Mouse (Mus musculus) layer of hippocampus, postnatal 36 days (tissue): ENCODE results near the gene Adgrf2. TPM values are rescaled to one million over a fixed set of nuclear protein-coding genes. Genes with fewer than 3 reads are reported as not detected.

Experiments used
- DNase-seq, 2 experiments: peaks; one replicate each; pipeline ENCODE4 v3.0.0; 2022
- total RNA-seq, 2 experiments: library from RNA; stranded (reverse); gene quantifications; 2 replicates each; pipeline ENCODE4 v1.2.3; 2021

The Adgrf2 gene
- under 1 TPM; 0.63 to 0.70 TPM for total RNA-seq

DNA sequence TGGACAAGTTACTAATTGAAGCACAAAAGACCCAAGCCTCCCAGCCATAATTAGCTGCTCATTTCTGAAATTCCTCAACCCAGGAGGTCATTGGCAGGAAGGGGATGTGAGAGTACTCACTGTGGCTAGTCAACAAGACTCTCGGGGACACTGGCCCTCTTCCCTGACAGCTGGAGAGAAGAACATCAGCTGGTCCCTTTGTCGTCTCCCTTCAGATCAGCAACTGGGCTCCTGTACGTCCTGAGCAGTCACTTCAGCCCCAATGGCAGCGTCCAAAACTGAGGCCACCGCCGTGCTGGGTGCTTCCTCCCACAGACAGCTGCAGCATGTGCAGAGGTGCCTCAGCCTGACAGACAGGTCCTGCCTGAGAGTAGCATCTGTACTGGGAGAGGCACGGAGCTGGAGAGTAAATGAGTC, at the start of gene Adgrf2:
Gene Adgrf2, minus strand, starts transcription at position 379 of the 417 bp plus-strand sequence.
- DNase-seq = no peak

DNA sequence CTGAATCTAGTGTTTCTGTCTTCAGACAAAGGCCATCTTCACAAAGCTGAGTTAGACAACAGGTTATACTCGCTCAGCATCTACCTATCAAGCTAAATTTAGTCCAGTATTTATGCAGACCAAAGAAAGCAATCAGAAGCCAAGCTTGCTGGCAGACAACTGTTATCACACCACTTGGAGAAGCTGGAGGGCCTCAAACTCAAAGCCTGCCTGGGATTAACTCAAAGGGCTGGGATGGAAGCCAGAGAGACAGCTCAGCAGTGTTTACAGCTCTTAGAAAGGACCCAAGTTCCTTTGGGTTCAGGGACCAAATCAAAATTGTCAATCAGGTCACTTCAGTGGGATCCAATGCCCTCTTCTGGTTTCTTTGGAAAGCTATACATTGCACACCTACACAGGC, 48.8 kb upstream of the Adgrf2 start:
- DNase-seq = no peak

DNA sequence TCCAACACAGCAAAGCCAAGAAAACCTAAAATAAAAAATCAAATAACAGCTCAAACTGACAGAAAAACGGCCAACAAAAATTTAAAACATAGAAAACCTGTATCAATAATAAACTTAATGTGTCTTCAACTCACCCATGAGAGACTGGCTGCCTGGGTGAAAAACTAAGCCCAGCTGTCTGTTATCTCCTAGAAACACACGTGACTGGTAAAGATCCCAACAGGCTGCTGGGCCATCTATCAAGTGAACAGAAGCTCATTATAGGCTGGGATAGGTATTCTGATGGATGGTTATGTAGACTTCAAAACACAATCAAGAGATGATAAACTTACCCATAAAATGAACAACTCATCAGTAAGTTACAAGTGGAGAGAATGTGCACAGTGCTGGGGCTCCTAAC, 47.7 kb upstream of the Adgrf2 start:
- DNase-seq = no peak

DNA sequence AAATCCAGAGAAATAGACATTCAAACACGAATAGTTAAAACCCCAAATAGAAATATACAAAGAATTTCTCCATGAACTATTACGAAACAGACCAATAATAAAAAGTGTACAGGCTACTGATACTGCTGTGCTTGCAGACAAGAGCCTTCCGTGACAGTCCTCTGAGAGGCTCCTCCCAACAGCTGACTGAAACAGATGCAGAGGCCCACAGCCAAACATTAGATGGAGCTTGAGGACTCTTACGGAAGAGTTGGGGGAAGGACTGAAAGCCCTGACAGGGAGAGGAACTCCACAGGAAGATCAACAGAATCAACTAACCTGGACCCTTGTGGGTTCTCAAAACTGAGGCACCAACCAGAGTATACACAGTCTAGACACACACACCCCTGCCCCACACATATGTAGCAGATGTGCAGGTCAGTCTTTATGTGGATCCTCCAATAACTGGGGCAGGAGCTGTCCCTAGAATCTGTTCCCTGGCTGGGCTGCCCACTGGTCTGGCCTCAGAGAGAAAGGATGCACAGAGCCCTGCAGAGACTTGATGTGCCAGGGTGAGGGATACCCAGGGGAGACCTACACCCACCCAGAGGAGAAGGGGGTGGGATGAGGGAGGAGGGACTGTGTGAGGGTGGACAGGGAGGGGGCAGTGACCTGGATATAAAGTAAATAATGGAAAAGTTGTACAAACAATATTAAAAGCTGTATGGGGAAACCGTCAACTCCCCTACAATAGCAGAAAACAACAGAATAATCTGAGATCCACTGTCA, 46.9 kb upstream of the Adgrf2 start:
- DNase-seq = no peak

DNA sequence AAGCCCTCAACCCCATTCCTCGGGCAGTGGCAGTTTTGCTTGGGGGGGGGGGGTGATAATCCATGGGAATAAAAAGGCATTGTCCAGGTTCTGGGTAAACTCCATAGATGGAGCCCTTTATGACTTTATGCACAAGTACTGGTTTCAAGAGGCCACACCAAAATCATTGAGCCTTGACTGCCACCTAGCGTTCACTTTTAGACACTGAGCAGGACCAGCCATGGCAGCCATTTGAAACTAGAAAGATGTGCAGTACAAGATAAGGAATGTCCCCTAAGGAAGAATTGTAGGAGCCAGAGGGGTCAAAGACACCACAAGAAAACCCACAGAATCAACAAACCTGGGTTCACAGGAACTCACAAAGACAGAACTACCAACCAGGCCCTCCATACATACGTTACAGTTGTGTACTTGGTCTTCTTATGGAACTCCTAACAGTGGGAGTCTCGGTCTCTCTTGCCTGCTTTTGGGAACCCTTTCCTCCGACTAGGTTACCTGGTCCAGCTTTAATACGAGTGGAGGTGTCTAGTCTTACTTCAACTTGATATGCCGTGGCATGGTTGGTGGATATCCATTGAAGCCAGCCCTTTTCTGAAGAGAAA, 40.3 kb upstream of the Adgrf2 start:
- peak; percentile 62 to 66 for DNase-seq

DNA sequence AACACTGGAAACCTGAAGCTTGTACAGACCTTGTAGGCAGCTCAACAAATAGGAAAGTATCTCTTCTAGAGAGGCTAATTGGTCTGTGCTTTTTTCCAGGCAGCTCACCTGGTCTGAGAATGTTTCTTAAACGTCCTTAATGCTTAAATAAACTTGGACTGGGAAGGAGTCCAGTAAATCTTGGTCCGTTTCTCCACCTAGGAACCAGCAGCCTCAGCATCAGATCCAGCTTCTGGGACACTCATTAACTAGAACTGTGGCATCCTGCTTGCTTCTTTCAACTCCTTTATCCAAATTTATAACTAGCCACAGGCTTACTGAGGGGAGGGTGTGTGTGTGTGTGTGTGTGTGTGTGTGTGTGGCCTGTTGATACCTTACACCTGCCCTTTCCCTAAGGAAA, 11.8 kb upstream of the Adgrf2 start:
- no peak for DNase-seq

DNA sequence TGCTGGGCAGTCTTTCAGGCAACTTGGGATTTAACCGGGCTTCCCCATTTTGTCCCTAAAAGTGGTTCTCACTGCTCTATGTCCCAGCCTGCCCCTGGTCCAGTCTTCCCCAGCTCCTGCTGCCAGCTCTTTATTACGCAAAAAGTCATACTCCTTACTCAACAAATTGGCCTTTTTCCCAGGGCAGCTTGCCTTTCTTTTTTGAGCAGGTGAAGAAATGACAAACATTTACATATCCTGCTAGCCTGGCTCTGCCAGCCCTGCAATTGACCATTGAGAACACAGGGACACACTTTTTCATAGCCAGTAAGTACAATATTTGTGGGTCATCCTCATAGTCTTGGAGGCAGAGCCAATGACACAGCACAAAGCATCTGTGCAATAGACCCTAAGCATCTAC, 10.2 kb upstream of the Adgrf2 start:
- DNase-seq = no peak

DNA sequence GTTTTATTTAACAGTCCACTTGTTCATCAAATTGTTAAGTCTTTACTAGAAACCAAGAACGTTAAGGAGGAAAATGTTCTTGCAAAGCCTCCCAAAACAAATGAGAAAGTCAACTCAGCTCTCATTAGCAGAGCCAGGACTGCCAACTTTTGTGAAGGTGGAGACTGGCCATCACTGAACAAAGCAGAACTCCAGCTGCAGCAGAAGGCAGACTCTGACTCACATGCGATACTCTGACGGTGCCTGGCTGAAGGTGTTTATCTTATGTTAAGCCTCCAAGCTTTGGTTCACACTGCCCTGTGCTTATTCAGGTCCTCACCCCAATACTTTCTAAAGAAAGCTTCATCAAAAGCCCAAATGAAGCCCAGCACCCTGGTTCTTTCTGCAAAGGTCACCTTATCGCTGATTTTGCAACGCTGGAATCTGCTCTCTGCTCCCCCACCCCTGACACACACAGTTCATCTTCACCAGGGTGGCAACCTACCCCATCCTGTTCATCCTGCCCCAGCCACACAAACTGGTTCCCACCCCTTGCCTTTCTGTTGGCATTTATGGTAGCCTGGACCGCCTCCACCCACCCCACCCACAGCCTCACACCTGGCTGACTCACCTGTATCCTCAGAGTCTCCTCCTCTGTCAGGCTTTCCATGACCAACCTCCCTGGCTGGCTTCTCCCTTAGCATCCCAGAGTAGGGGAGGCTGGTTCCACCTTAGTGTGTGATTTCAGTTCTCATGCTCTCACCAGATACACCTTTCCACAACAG, 3.9 kb upstream of the Adgrf2 start:
- DNase-seq = no peak

DNA sequence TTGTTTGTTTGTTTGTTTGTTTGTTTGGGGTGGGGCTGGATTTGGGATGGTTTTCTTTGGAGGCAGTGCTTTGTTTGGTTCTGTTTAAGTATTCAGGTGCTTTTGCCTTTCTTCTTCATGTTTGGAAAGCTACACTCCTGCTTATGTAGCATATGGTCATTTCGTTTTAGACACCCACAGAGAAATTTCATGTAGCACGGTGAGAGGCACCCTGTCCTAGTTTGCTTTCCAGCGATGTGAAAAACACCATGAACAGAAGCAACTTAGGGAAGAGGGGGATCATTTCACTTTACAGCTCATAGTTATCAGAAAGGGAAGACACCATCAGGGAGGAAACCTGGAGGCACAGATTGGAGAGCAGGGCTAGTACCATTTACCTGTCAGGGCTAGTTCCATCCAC, 844 bp upstream of the Adgrf2 start:
- DNase-seq = no peak

DNA sequence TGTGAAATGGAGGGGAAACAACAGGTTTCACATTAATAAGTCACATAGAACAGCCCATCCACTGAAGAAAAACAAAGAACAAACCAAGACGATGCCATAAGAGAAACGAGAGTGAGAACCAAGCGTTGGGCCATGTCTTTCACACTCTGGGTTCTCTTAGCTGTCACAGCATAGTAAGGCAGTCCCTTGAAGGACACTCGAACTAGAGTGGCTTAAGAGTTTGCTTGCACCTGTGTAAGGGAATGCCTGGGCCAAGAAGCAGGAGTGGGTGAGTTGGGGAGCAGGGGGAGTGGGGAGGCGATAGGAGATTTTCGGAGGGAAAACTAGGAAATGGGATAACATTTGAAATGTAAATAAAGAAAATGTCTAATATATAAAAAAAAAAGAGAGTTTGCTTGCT, 3.2 kb downstream of the Adgrf2 start:
- DNase-seq = no peak

DNA sequence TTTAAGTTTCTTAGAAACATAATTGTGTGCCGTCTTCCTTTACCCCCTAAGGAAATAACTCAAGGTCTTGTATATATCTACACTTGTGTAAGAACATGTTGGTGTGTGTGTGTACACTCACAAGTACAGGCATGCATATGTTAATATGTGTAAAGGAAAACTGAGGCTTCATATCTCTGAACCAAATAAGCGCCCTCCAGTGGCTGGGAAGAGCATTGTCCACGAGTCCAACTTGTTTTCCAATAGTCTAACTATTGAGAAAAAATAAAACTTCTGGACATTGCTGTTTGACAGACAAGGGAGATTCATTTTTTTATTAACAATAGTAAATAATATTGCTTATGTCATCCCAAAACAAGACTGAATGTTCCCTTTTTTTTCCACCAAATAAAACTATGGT, 24.8 kb downstream of the Adgrf2 start:
- DNase-seq = no peak

DNA sequence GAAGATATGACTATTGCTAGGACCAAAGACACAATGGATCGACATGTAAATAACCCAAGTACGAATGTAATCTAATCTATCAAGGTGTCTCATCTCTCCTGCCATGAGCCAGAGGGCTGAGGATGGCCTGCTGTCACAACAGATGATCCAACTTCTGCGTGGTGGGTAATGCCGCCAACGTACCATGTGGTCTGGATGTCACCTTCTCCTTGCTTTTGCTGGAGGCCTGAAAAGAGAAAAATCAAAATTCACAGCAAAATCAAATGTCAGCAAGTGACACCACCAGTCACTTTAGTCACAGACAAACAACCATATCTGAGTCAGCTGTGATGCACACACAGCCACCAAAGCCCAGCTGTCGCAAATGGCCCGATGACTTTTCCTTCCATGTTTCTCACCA, 27.0 kb downstream of the Adgrf2 start:
- DNase-seq = peak; percentile 58 to 68

DNA sequence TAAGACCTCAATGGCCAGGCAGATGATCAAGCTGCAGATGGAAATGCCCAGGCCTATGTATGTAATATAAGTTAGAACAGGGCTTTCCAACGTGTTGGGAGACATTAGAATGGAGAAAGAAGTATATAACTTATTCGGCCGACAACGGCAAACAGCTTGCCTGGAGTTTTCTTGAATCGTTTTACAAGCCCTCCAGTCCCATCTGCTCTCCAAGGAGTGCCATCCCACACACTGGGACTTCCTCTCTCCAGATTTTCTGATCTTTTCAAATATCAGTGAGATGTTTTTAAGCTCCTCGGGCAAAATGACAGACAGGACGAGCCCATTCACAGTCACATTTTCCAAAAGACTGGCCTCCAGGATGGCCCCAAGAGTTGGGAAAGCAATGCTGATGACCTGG, 31.3 kb downstream of the Adgrf2 start:
- DNase-seq = peak; percentile 20 to 31

DNA sequence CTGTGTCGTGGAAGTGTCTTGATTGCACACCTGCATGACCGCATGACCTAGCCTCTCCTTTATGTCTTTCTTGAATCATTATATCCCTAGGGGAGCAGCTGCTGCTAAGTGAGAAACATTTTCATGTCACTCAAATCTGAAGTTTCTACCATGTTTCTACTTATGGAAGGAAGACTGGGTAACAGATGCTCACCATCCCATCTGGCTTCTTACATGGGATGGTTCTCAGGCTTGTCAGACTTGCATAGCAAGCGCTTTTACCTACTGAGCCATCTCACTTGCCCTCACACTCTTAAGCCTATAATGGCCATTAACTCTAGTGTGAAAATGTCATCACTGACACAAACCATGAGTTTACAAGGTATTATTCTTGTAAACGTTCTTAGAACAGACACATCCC, 36.4 kb downstream of the Adgrf2 start:
- no peak for DNase-seq

DNA sequence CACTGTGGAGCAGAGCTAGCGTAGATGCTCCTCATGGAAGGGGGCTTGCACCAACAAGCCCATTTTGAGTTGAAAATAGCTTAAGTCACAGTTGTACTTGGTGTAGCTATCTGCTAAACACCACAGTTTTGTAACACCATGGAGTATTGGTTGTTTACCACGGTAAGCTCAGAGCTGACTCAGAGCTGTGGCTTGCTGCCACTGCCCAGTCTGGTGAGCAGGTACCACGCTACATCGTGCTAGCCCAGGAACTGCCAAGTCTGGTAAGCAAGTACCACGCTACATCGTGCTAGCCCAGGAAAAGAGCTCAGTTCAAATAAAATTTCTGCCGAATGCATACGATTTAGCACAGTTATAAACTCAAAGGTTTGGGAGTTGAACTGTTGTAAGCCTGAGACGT, 39.8 kb downstream of the Adgrf2 start:
- no peak for DNase-seq

DNA sequence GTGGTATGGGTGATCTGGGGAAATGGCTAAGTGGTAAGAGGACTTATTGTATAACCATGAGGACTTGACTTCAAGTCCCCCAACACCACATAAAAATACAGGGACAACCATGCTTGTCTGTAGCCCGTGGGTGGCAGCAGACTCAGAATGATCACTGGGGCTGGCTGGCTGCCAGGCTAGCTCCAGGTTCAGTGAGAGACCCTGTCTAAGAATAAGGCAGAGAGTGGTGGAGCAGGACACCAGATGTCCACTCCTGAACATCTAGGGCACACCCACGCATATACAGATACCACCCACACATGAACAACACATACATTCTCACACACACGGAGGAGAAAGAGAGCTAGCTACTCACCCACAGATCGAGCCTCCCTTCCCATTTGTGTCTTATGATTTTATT, 47.2 kb downstream of the Adgrf2 start:
- no peak for DNase-seq

DNA sequence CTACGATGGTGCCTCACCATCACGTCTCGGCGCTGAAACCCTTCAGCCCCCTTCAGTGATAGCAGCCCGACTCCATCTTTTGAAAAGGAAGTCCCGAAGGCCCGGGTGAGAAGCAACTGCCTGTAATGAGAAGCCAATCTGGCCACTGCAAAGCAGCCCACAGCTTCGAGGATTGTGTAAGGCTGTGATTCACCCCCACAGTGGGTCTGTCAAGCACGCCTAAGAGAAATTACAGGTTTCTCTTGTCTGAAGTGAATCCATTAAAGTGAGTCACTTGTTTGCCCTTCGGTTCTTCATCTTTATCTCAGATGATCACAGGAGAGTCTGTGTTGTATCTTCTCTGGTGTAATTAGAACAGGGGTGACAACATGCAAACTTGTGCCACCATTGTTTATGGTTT, 49.8 kb downstream of the Adgrf2 start, which contains the start of gene Adgrf4:
Gene Adgrf4, minus strand, starts transcription at position 149 of the 400 bp plus-strand sequence.
- DNase-seq = no peak

DNA sequence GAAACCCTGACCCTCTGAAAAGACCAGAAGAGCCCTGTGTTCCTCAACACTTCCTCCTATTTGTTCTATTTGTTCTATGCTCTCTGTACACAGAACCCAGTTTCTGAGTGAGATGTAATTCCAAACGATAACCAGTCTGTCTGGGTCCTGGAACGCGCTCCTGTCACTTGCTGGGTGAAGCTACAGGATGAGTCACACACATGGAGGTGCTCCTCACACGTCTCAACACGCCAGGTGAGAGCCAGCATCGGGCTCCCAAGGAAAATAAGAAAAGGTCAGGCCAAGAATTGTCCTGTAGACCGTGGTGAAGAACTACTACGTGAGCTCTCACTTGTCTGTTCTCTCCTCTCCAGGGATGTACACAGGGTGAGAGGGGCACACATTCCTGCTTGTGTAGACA, 51.4 kb downstream of the Adgrf2 start:
- DNase-seq = no peak

Other genes with a start within 250 kb of the Adgrf2 start
- gene Opn5, start 130.8 kb downstream of the Adgrf2 start, total RNA-seq = not detected
- gene Adgrf4, start 49.9 kb downstream of the Adgrf2 start, total RNA-seq = 1 to 10 TPM; 1.3 to 1.4 TPM
- gene Cd2ap, start 134.5 kb upstream of the Adgrf2 start, total RNA-seq = 10 to 100 TPM; 19.8 to 23.6 TPM